Mouse (Mus musculus) left cerebral cortex, postnatal 25 days (tissue): Measurements from ENCODE around the gene Bves. TPM values are rescaled to one million over a fixed set of nuclear protein-coding genes. Genes with fewer than 3 reads are reported as not detected.
A peak's percentile ranks its signal among the peaks of the same experiment; 100 is the strongest.
"Not testable (repeated sequence)": the region's sequence is repeated elsewhere in the genome, so short reads cannot be mapped to it uniquely, and the experiment has no call there.

Source experiments
- DNase-seq, 2 experiments: peaks; one replicate each; pipeline ENCODE4 v3.0.0; 2022; ENCODE audit warnings: low spot score in 2 of 2, mixed read lengths in 1 of 2
- intact Hi-C: fragments of 180-260 bp; cut with DNase I; formaldehyde crosslinking; loops from one replicate; pipeline ENCODE4 v1.15.1; 2025
- total RNA-seq, 2 experiments: library from RNA; stranded (reverse); gene quantifications; 2 replicates each; pipeline ENCODE4 v1.2.3; 2021

The Bves gene
- total RNA-seq, 2 experiments from 2014 or later: 0.69 to 0.73 TPM

DNA sequence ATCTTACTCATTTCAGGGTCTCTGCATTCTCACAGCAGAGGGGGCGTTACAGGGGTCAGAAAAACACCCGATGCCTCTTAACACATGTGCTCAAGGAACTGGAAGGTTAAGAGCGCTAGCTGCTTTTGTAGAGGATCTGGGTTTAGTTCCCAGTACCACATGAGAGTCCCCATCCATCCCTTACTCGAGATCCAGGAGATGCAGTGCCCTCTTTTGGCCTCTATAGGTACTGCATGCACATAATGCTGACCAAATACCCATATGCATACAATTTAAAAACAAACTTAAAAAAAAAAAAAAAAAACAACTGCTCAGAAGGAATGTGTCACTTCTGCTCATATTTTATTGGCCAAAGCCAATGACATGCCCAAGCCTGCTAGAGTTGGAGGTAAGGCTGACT lies 8.8 kb downstream of the Bves start:
- DNase-seq: no peak
- intact Hi-C loops: no loop called here

DNA sequence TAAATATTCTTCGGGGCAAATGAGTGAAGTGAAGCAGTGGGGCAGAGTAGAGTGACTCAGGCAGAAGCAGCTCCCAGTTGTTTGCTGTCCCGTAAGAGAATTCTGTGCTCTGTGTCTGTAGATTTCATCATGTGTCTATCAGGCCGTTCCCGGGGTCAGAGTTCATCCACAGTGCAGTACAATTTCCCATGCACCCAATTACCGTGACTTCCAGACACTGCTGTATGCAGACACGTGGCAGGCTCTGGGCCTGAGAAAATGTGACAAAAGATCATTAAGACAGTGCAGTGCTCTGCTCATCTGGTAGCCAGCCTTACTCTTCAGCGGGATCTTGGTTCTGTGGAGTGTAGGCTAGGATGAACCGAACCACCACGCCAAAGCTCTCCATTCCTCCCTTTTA lies 9.6 kb downstream of the Bves start:
- no peak for DNase-seq
- intact Hi-C loops: no loop called here

DNA sequence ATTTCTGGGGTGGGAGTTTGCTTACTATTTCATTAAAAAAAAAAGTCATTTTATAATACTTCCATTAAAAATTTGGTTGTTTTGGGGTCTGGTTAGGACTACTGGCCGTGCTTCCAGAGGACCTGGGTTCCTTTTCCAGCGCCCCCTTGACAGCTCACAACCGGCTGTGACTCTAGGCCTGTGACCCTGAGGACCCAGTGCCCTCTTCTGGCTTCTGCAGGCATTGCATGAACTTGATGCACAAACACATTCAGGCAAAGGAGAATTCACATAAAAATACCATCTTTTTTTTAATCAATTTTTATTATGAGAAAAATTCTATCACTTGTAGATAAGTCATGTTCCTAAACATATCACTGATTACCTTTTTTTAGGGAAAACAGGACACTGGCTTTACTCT lies 12.6 kb downstream of the Bves start:
- DNase-seq, intact Hi-C loops: not testable (repeated sequence)

GRCm38 (mm10) chr10:45356091-45356490 lies 20.5 kb downstream of the Bves start:
- DNase-seq: no peak
- intact Hi-C loops: no loop called here

DNA sequence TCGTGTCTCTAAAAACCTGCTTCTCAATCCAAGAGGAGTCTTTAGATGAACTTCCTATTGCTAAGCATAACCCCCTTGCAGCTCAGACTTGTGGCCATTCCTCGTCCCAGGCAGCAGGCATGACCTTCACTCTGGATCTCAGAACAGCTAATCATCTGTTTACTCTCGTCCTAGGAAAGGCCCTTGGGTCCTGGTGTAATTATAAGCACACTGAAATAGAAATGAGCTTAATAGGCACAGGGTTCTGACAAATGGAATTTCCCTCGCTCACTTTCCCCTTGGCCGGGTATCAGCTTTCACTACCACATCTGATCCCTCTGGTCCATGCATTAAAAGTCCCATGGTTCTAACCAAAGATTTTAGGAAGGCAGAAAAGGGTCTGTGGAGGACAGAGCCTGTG lies 27.8 kb downstream of the Bves start:
- no peak for DNase-seq
- intact Hi-C loops: no loop called here

DNA sequence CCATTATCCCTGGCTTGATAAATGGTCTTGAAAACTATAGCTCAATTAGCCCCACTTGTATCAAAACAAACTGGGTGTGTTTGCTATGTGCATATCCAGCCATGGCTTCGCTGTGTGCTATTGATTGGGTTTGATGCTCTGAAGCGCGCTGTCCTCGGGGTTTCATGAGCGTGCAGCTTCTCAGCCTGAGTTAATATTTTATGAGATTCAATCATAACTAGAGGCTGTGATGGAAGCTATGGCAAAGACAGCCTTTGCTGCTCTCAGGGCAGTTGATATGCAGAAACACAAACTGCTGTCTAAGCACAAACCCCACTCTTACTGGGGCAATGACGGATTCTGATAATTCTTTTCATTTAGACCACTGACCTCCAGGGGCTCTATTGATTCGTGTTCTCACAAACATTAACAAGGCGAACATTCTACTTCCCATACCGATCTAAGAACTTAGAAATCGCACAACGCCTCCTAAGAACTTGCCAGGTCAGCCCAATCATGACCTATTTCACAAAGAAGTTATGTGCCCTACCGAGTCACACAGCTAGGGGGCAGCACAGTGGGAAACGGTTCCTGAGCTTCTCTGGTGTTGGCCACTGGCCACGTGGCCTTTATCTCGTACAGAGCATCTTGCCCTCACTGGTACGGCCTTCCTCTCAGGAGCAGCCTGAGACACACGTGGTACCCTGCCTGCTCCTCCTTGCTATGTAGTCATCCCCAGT lies 31.6 kb downstream of the Bves start:
- intact Hi-C loops: no loop called here
- no peak for DNase-seq

DNA sequence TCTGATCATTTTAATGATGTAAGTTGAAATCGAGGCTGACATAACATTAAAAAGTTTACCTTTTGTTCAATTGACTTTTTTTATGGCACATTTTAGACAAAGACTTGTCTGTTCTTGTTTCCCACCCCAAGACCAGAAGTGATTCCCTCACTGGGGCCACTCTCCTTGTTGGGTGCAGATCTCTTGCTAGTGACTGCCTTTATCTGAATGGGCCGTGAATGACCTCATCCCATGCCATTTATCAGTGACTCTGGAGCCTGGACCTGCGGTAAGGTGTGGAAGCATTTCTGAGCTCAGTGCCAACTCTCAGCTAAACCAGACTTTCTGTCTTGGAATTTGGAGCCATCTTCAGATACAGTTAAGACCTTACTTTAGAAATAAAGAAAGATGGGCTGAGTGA lies 34.1 kb downstream of the Bves start:
- intact Hi-C loops: loop anchor here (5.0 kb wide), 1 partner anchor 317 kb away; no protein-coding TSS in a partner anchor
- no peak for DNase-seq

- intact Hi-C loops: loop anchor here (5.0 kb wide), 1 partner anchor 318 kb away; no protein-coding TSS in a partner anchor
- no peak for DNase-seq
These were observed 35.0 kb downstream of the Bves start for GRCm38 (mm10) chr10:45370545-45370944.

DNA sequence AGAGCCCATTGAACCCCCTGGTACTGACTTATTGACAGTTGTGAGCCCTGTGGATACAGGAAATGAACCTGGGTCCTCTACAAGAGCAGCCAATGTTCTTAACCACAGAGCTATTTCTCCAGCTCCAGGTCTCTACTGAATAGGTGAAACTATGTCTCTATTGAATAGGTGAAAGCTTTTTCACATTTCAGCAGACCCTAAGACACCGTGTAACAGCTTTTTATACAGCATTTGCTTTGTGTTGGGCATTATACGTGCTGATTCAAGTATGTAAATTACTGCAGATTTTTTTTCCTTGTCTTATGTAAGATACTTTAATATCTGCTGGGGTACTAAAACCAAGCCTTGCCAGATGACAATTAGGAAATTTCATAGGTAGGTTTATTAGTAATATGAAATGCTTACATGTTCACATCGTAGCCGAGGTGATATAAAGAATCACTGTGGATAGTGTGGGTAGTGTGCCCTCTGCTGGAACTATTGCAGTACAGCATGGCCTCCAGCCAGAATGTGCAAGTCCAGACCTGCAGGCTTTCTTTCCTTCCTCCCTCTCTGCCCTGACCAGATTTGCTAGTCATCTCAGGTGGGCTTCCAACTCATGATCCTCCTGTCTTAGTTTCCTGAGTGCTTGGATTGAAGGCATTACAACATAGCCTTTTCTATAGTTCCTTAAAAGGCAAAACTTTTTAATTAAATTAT lies 37.6 kb downstream of the Bves start:
- intact Hi-C loops: loop anchor here (1.0 to 5.0 kb wide), 2 partner anchors 275 to 321 kb away; no protein-coding TSS in a partner anchor
- DNase-seq: peak; percentile 75 to 85

DNA sequence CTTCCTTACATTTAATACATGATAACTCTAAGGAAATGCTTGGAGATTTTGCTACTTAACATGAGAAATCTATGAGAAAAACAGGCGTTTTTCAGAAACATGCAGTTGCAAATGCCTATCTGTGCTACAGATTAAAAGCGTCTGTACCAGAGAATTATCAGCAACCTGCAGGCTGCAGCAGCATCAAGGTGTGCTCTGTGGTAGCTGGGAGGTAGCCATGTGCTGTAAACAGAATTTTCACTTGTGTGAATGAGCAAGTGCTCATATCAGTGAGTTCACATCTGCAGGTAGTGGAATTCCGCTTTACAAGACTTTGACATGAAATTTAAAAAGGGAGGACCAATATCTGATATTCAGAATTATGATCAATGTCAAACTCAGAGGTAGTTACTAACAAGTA lies 42.7 kb downstream of the Bves start:
- DNase-seq: no peak
- intact Hi-C loops: loop anchor here (5.0 kb wide), 1 partner anchor 539 kb away; no protein-coding TSS in a partner anchor

- intact Hi-C loops: loop anchor here (1.0 to 5.0 kb wide), 2 partner anchors 129 to 270 kb away; no protein-coding TSS in a partner anchor
These were observed 46.5 kb downstream of the Bves start for GRCm38 (mm10) chr10:45381937-45382636.

GRCm38 (mm10) chr10:45382637-45382958 lies 47.0 kb downstream of the Bves start:
- intact Hi-C loops: loop anchor here (1.0 to 5.0 kb wide), 2 partner anchors 129 to 270 kb away; no protein-coding TSS in a partner anchor
- no peak for DNase-seq

More at GRCm38 (mm10) chr10:45381937-45382636, 46.5 kb downstream of the Bves start:
- DNase-seq: no peak

DNA sequence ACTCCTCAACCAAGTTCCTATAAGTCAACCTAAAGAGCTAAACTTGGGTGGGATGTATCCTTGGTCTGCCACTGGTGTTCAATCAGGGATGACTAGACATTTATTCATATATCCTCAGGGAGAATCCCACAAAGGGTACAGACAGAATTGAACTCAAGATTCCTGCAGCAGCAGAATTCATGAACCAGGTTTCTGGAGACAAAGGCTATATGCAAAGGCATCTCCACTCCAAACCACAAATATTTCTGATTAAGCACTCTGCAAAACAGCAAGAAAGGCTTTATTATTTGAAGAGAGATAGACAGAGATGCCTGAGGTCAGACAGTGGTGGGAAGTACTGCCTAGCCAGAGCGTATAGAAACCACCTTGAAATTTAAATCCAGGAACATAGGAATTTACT lies 62.6 kb downstream of the Bves start:
- no peak for DNase-seq
- intact Hi-C loops: no loop called here

DNA sequence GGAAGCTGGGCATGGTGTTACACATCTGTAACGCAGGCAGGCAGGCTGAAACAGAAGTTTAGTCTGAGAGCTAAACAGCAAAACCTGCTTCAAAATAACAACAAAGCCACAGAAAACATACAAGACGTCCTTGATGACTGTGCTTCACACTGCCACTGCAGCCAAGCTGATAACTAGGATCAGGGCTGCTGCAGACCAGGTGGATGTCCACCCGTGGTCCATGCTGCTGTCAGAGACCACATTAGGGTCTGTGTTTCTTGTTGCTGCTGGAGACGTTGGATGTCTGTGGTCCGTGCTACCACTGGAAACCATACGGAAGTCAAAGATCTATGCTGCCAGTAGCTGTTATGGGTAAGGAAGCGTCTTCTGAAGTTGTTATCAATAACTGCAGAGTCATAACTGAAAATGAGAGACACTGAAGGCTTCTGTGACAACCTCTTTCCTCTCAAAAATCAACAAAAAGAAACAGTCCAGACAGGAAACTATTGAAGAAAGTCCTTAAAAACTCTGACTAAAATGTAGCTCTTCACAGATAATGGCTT lies 64.2 kb downstream of the Bves start:
- no peak for DNase-seq
- intact Hi-C loops: no loop called here

DNA sequence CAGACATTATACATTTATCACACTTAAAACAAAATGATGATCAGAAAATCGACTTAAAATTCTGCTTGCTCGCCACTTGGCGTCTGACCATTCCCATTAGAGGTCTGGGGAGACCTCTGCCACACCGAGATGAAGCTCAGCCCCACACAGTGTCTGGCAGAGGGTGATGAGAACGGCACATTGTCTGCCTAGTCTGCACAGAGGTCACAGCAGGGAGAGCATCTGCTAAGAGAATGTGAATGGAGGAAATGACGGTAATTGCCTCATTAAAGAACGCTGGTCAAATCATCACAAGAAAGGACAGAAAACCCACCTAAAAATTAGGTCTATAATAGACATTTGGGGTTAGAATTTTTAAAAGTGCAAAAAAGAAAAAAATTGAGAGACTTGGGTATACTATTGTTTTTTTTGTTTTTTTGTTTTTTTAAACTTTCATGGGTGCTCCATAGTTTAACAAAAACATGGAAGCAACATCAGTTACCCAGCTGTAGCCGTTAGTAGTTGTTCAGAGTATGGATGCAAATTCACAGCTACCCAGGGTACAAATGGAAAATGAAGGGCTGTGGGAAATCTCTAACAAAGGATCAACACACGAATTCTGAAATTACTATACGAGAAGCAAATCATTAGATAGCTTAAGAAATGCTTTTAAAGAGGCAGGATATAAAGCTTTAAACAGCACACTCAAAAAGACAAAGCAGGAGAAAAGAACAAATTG lies 75.2 kb downstream of the Bves start:
- intact Hi-C loops: no loop called here
- DNase-seq: no peak

GRCm38 (mm10) chr10:45411741-45412140 lies 76.2 kb downstream of the Bves start:
- intact Hi-C loops: no loop called here
- no peak for DNase-seq

DNA sequence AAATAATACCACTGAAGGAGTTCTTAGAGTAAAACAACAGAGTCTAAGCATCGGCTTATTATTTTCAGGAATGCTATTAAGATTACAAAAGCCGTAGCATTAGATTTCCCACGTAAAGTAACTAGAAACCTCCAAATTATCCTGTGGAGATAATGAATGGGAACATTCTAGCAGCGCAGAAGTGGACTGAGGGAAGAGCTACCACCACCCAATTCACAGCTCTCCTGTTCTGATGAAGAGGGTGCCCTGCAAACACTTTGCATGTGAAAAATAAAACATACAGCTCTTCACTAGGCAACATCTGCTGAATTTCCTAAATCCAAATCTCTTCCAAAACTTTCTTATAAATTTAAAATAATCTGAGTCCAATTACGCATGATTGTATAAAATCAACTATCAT lies 76.6 kb downstream of the Bves start:
- DNase-seq: no peak
- intact Hi-C loops: no loop called here
